Mouse (Mus musculus) midbrain, embryonic 15.5 days (tissue): ENCODE measurements at regions not wholly inside any gene's neighbourhood (a gene's known extent, or its start where the extent isn't known, plus 50 kb on each side); places are given as distances from the start of the nearest gene placed in this dataset.

Source experiments
- ATAC-seq: fragments of 200-750 bp; cut with Nextera tagmentation; replicated peaks from 2 replicates; pipeline ENCODE4 v1.8.0; 2017; ENCODE audit warnings: moderate TSS enrichment
- H3K27ac ChIP-seq: fragments of 300-500 bp; sonication (generic); 2 replicates; pipeline ENCODE4 v1.5.1; 2015; ENCODE audit warnings: mild to moderate bottlenecking, inconsistent platforms
- H3K27me3 ChIP-seq: fragments of 300-500 bp; sonication (generic); replicated peaks from 2 replicates; pipeline ENCODE4 v1.6.1; 2015; ENCODE audit warnings: inconsistent platforms
- H3K36me3 ChIP-seq: fragments of 300-500 bp; sonication (generic); replicated peaks from 2 replicates; pipeline ENCODE4 v1.6.1; 2015; ENCODE audit warnings: inconsistent platforms
- H3K4me1 ChIP-seq: fragments of 300-500 bp; sonication (generic); 2 replicates; pipeline ENCODE4 v1.6.1; 2015; ENCODE audit warnings: inconsistent platforms
- H3K4me2 ChIP-seq: fragments of 300-500 bp; sonication (generic); 2 replicates; pipeline ENCODE4 v1.6.1; 2015; ENCODE audit warnings: inconsistent platforms, mild to moderate bottlenecking, moderate library complexity
- H3K4me3 ChIP-seq: fragments of 300-500 bp; sonication (generic); 2 replicates; pipeline ENCODE4 v1.5.1; 2015; ENCODE audit warnings: mild to moderate bottlenecking, inconsistent platforms
- H3K9ac ChIP-seq: fragments of 300-500 bp; sonication (generic); 2 replicates; pipeline ENCODE4 v1.6.1; 2015; ENCODE audit warnings: mild to moderate bottlenecking, inconsistent platforms
- H3K9me3 ChIP-seq: fragments of 300-500 bp; sonication (generic); 2 replicates; pipeline ENCODE4 v1.6.1; 2016; ENCODE audit warnings: inconsistent platforms
- WGBS: fragments of 180-500 bp; shearing (Covaris S2); methylation state at CpG from one replicate; pipeline ENCODE4 v1.1.7; 2015; ENCODE audit warnings: mixed read lengths; 5-methylcytosine and 5-hydroxymethylcytosine counted together

GRCm38 (mm10) chr7:37120776-37121175, 422.9 kb downstream of the Tshz3 start:
- Histone ChIP-seq H3K9ac (no peak overlapping the region), H3K4me3 (no peak overlapping the region), H3K4me2 (no peak overlapping the region), H3K9me3 (no peaks in the 10 kb centered on the region), H3K27me3 (no peaks in the 10 kb centered on the region), H3K4me1 (no peaks in the 10 kb centered on the region), H3K27ac (no peak overlapping the region), H3K36me3 (no peaks in the 10 kb centered on the region)
- no peak for ATAC-seq
- WGBS, result 92% methylated on average over 4 of the region's 4 CpGs

GRCm38 (mm10) chr7:37140191-37140590, 442.3 kb downstream of the Tshz3 start:
- Histone ChIP-seq H3K9me3 (no peaks in the 10 kb centered on the region), H3K4me1 (peaks cover 3% of the 10 kb centered on the region), H3K27me3 (0 out of 2 replicates have a peak, but pooled peaks cover 4% of the 10 kb centered on the region), H3K36me3 (no peaks in the 10 kb centered on the region), H3K4me3 (no peak overlapping the region), H3K4me2 (no peak overlapping the region), H3K27ac (no peak overlapping the region), H3K9ac (no peak overlapping the region)
- WGBS, result 94% methylated on average over 12 of the region's 12 CpGs
- no peak for ATAC-seq

GRCm38 (mm10) chr7:37142780-37143179, 444.9 kb downstream of the Tshz3 start:
- ATAC-seq, result no peak
- 0 out of 2 replicates have a peak, but pooled peaks cover 4% of the 10 kb centered on the region for H3K27me3 ChIP-seq

GRCm38 (mm10) chr7:37144303-37144702, 446.4 kb downstream of the Tshz3 start:
- Histone ChIP-seq H3K27me3 (0 out of 2 replicates have a peak, but pooled peaks cover 4% of the 10 kb centered on the region), H3K4me3 (no peak overlapping the region), H3K9ac (no peak overlapping the region), H3K4me2 (no peak overlapping the region), H3K9me3 (no peaks in the 10 kb centered on the region), H3K27ac (no peak overlapping the region), H3K36me3 (no peaks in the 10 kb centered on the region), H3K4me1 (peaks cover 3% of the 10 kb centered on the region)
- no peak for ATAC-seq
- WGBS, result 31% methylated on average over 6 of the region's 6 CpGs

More at GRCm38 (mm10) chr7:37142780-37143179, 444.9 kb downstream of the Tshz3 start:
- Histone ChIP-seq H3K4me3 (no peak overlapping the region), H3K9me3 (no peaks in the 10 kb centered on the region), H3K4me1 (peaks cover 3% of the 10 kb centered on the region), H3K4me2 (no peak overlapping the region), H3K36me3 (no peaks in the 10 kb centered on the region), H3K9ac (no peak overlapping the region), H3K27ac (no peak overlapping the region)
- 87% methylated on average over 5 of the region's 5 CpGs for whole genome bisulfite sequencing

- 74% methylated on average over 5 of the region's 5 CpGs for WGBS
- no peak overlapping the region for H3K4me3 ChIP-seq
Measured at GRCm38 (mm10) chr7:37149711-37150110, 451.8 kb downstream of the Tshz3 start.

GRCm38 (mm10) chr7:37159801-37160200, 461.9 kb downstream of the Tshz3 start:
- no peaks in the 10 kb centered on the region for H3K27me3 ChIP-seq
- H3K9ac ChIP-seq, result no peak overlapping the region
- no peak overlapping the region for H3K4me2 ChIP-seq
- ATAC-seq, result no peak
- no peaks in the 10 kb centered on the region for H3K36me3 ChIP-seq
- no peaks in the 10 kb centered on the region for H3K9me3 ChIP-seq
- no peaks in the 10 kb centered on the region for H3K4me1 ChIP-seq
- 75% methylated on average over 8 of the region's 8 CpGs for WGBS
- no peak overlapping the region for H3K4me3 ChIP-seq
- no peak overlapping the region for H3K27ac ChIP-seq

More at GRCm38 (mm10) chr7:37149711-37150110, 451.8 kb downstream of the Tshz3 start:
- Histone ChIP-seq H3K9ac (no peak overlapping the region), H3K9me3 (no peaks in the 10 kb centered on the region), H3K36me3 (no peaks in the 10 kb centered on the region), H3K27ac (no peak overlapping the region), H3K4me1 (no peaks in the 10 kb centered on the region), H3K4me2 (no peak overlapping the region), H3K27me3 (no peaks in the 10 kb centered on the region)
- no peak for ATAC-seq

GRCm38 (mm10) chr7:37168883-37169282, 471.0 kb downstream of the Tshz3 start:
- Histone ChIP-seq H3K36me3 (no peaks in the 10 kb centered on the region), H3K9ac (no peak overlapping the region), H3K27me3 (no peaks in the 10 kb centered on the region), H3K4me3 (no peak overlapping the region), H3K4me1 (no peaks in the 10 kb centered on the region), H3K4me2 (no peak overlapping the region), H3K9me3 (no peaks in the 10 kb centered on the region), H3K27ac (no peak overlapping the region)
- ATAC-seq, result no peak
- WGBS, result 53% methylated on average over 10 of the region's 10 CpGs

GRCm38 (mm10) chr7:37175746-37176145, 477.8 kb downstream of the Tshz3 start:
- H3K4me3 ChIP-seq, result no peak overlapping the region
- no peak overlapping the region for H3K4me2 ChIP-seq
- H3K27me3 ChIP-seq, result no peaks in the 10 kb centered on the region
- no peaks in the 10 kb centered on the region for H3K9me3 ChIP-seq
- no peak overlapping the region for H3K9ac ChIP-seq
- no peak for ATAC-seq
- H3K36me3 ChIP-seq, result no peaks in the 10 kb centered on the region
- 85% methylated on average over 3 of the region's 3 CpGs for WGBS
- no peak overlapping the region for H3K27ac ChIP-seq
- 0 out of 2 replicates have a peak, but pooled peaks cover 3% of the 10 kb centered on the region for H3K4me1 ChIP-seq

- no peak for ATAC-seq
- 0 out of 2 replicates have a peak, but pooled peaks cover 3% of the 10 kb centered on the region for H3K4me1 ChIP-seq
- H3K4me2 ChIP-seq, result no peak overlapping the region
- no peak overlapping the region for H3K27ac ChIP-seq
- H3K36me3 ChIP-seq, result no peaks in the 10 kb centered on the region
- no peak overlapping the region for H3K9ac ChIP-seq
- no peak overlapping the region for H3K4me3 ChIP-seq
- WGBS, result 73% methylated on average over 4 of the region's 4 CpGs
- H3K27me3 ChIP-seq, result no peaks in the 10 kb centered on the region
- H3K9me3 ChIP-seq, result no peaks in the 10 kb centered on the region
Measured at GRCm38 (mm10) chr7:37178256-37178655, 480.3 kb downstream of the Tshz3 start.

- Histone ChIP-seq H3K9ac (no peak overlapping the region), H3K27ac (no peak overlapping the region), H3K4me3 (no peak overlapping the region), H3K9me3 (no peaks in the 10 kb centered on the region), H3K4me1 (0 out of 2 replicates have a peak, but pooled peaks cover 3% of the 10 kb centered on the region), H3K27me3 (no peaks in the 10 kb centered on the region), H3K4me2 (no peak overlapping the region), H3K36me3 (no peaks in the 10 kb centered on the region)
- 36% methylated on average over 10 of the region's 10 CpGs for WGBS
- no peak for ATAC-seq
Measured at GRCm38 (mm10) chr7:37179907-37180306, 482.0 kb downstream of the Tshz3 start.

GRCm38 (mm10) chr7:37180416-37180815, 482.5 kb downstream of the Tshz3 start:
- Histone ChIP-seq H3K27me3 (no peaks in the 10 kb centered on the region), H3K4me2 (no peak overlapping the region), H3K9ac (no peak overlapping the region), H3K27ac (no peak overlapping the region), H3K4me1 (0 out of 2 replicates have a peak, but pooled peaks cover 3% of the 10 kb centered on the region), H3K4me3 (no peak overlapping the region), H3K9me3 (no peaks in the 10 kb centered on the region), H3K36me3 (no peaks in the 10 kb centered on the region)
- no peak for ATAC-seq
- WGBS, result 54% methylated on average over 13 of the region's 13 CpGs

GRCm38 (mm10) chr7:37181109-37181508, 483.2 kb downstream of the Tshz3 start:
- no peak overlapping the region for H3K4me2 ChIP-seq
- no peak overlapping the region for H3K9ac ChIP-seq
- H3K27ac ChIP-seq, result no peak overlapping the region
- 77% methylated on average over 4 of the region's 4 CpGs for WGBS
- H3K4me1 ChIP-seq, result 0 out of 2 replicates have a peak, but pooled peaks cover 3% of the 10 kb centered on the region
- no peaks in the 10 kb centered on the region for H3K36me3 ChIP-seq
- no peaks in the 10 kb centered on the region for H3K27me3 ChIP-seq
- ATAC-seq, result no peak
- H3K4me3 ChIP-seq, result no peak overlapping the region
- no peaks in the 10 kb centered on the region for H3K9me3 ChIP-seq

- no peaks in the 10 kb centered on the region for H3K4me1 ChIP-seq
- H3K4me3 ChIP-seq, result no peak overlapping the region
- H3K27me3 ChIP-seq, result no peaks in the 10 kb centered on the region
- no peak overlapping the region for H3K9ac ChIP-seq
- H3K9me3 ChIP-seq, result no peaks in the 10 kb centered on the region
- no peak for ATAC-seq
- no peaks in the 10 kb centered on the region for H3K36me3 ChIP-seq
- H3K4me2 ChIP-seq, result no peak overlapping the region
- no peak overlapping the region for H3K27ac ChIP-seq
- 21% methylated on average over 2 of the region's 2 CpGs for WGBS
Measured at GRCm38 (mm10) chr7:37192536-37192935, 494.6 kb downstream of the Tshz3 start.
